Mouse (Mus musculus) megakaryocyte progenitor cell, adult 5-6 weeks (primary cell): ENCODE results near the gene Rbpj. TPM values are rescaled to one million over a fixed set of nuclear protein-coding genes. Genes with fewer than 3 reads are reported as not detected.

Experiments
- total RNA-seq, 2 experiments: library from RNA; stranded (forward) in 1 of 2; stranded (reverse) in 1 of 2; fragments of 157-497, 149-512 nt in 1 of 2; fragments of 200-1000 nt in 1 of 2; gene quantifications; 2 replicates each; pipeline versions ENCODE4 v1.2.3 to v1.2.4; 2015 to 2017

The Rbpj gene
- total RNA-seq, 2 experiments from 2014 or later, result 35.7 to 66.7 TPM

Other genes with a start within 250 kb of the Rbpj start
- 62.7 and 65.7 TPM in 2 replicates for gene Smim20, start 199.1 kb upstream of the Rbpj start, total RNA-seq (2015)
- gene Smim20, start 199.1 kb upstream of the Rbpj start, total RNA-seq (2017), result 46.7 and 56.9 TPM in 2 replicates
- gene Cckar, start 241.6 kb downstream of the Rbpj start, total RNA-seq (2015), result not detected in 2 replicates
- gene Cckar, start 241.6 kb downstream of the Rbpj start, total RNA-seq (2017), result not detected in 2 replicates